Mouse (Mus musculus) neural tube, embryonic 11.5 days (tissue): Measurements from ENCODE around the gene Tmem266. TPM values are rescaled to one million over a fixed set of nuclear protein-coding genes. Genes with fewer than 3 reads are reported as not detected.
A peak's percentile ranks its signal among the peaks of the same experiment; 100 is the strongest.

Experiments used
- ATAC-seq: fragments of 200-750 bp; cut with Nextera tagmentation; 2 replicates; pipeline ENCODE4 v1.8.0; 2017; ENCODE audit warnings: moderate number of reproducible peaks, mild to moderate bottlenecking, moderate TSS enrichment, moderate library complexity; ENCODE audit not compliant: insufficient read depth, low FRiP score, low TSS enrichment
- DNase-seq: peaks from one replicate; pipeline ENCODE4 v3.0.0-alpha.2; 2015; ENCODE audit warnings: low spot score
- H3K27ac ChIP-seq: fragments of 300-500 bp; sonication (generic); 2 replicates; pipeline ENCODE4 v1.5.1; 2014; ENCODE audit warnings: low read depth, mild to moderate bottlenecking, low read length
- H3K27me3 ChIP-seq: fragments of 300-500 bp; sonication (generic); 2 replicates; pipeline ENCODE4 v1.6.1; 2014; ENCODE audit warnings: mild to moderate bottlenecking, low read length, mixed read lengths; ENCODE audit not compliant: control insufficient read depth, insufficient read depth
- H3K36me3 ChIP-seq: fragments of 300-500 bp; sonication (generic); 2 replicates; pipeline ENCODE4 v1.6.1; 2014; ENCODE audit warnings: mild to moderate bottlenecking, low read length, moderate library complexity, mixed read lengths; ENCODE audit not compliant: control insufficient read depth, insufficient read depth
- H3K4me1 ChIP-seq: fragments of 300-500 bp; sonication (generic); 2 replicates; pipeline ENCODE4 v1.6.1; 2014; ENCODE audit warnings: low read length, mixed read lengths; ENCODE audit not compliant: control insufficient read depth, insufficient read depth
- H3K4me2 ChIP-seq: fragments of 300-500 bp; sonication (generic); 2 replicates; pipeline ENCODE4 v1.6.1; 2014; ENCODE audit warnings: low read depth, mild to moderate bottlenecking, moderate library complexity
- H3K4me3 ChIP-seq: fragments of 300-500 bp; sonication (generic); 2 replicates; pipeline ENCODE4 v1.5.1; 2014; ENCODE audit warnings: low read depth, low read length
- H3K9ac ChIP-seq: fragments of 300-500 bp; sonication (generic); 2 replicates; pipeline ENCODE4 v1.6.1; 2014; ENCODE audit warnings: mild to moderate bottlenecking, low read length
- H3K9me3 ChIP-seq: fragments of 300-500 bp; sonication (generic); 2 replicates; pipeline ENCODE4 v1.6.1; 2016; ENCODE audit warnings: low read length; ENCODE audit not compliant: control insufficient read depth
- WGBS: fragments of 180-500 bp; shearing (Covaris S2); extraction: QIAGEN DNeasy Blood & Tissue Kit; methylation state at CpG from one replicate; pipeline ENCODE4 v1.1.7; 2014; 5-methylcytosine and 5-hydroxymethylcytosine counted together
- polyA plus RNA-seq: library from polyadenylated mRNA; unstranded; fragments of >200 nt; fragmentation: Nextera tagmentation; extraction: Ambion mirVana; gene quantifications from 2 replicates; pipeline ENCODE4 v1.2.1, GENCODE M21; 2014

The Tmem266 gene
- 0.62 and 0.89 TPM in 2 replicates for polyA plus RNA-seq

- peak; percentile 89 for DNase-seq
- Histone ChIP-seq H3K27me3 (0 out of 2 replicates have a peak, but pooled peaks cover 4% of the 10 kb centered on the region), H3K4me1 (no peaks in the 10 kb centered on the region), H3K27ac (no peak within 1 kb of the TSS), H3K4me2 (peak within 1 kb of the TSS; percentile 58), H3K9ac (peak within 1 kb of the TSS; percentile 61), H3K9me3 (no peaks in the 10 kb centered on the region), H3K4me3 (peak within 1 kb of the TSS; percentile 50), H3K36me3 (no peaks in the 10 kb centered on the region)
- WGBS: under 1% methylated on average over 63 of the region's 82 CpGs
- ATAC-seq: peak; percentile 81
These were observed at the start of gene Tmem266, which contains the start of gene Nrg4 for GRCm38 (mm10) chr9:55326515-55327233. Gene Tmem266 (plus strand): TSS chr9:55326913. Gene Nrg4 (minus strand): TSS chr9:55326844.

DNA sequence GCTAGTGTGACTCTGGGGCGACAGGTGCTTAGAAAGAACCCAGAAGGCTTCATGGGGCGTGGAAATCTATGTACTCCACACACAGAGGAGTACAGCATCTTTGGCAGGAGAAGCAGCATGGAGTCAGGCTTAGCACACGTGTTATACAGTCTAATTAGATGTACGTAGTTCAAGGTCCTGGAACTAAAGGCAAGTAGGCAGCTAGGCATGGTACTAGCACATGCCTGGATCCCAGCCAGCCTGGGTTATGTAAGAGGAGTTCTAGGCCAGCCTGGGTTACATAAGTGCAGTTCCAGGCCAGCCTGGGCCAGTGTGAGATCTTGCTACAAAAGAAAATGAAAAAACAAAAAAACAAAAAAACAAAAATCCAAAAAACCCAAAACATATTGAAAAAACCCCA is 49.2 kb upstream of the Tmem266 start:
- WGBS: 59% methylated on average over 4 of the region's 4 CpGs
- no peak overlapping the region for H3K9ac ChIP-seq
- ATAC-seq (no peak), DNase-seq (no peak)
- H3K4me3 ChIP-seq: no peak overlapping the region
- no peaks in the 10 kb centered on the region for H3K9me3 ChIP-seq
- H3K36me3 ChIP-seq: no peaks in the 10 kb centered on the region
- no peak overlapping the region for H3K27ac ChIP-seq
- H3K4me2 ChIP-seq: no peak overlapping the region
- H3K4me1 ChIP-seq: no peaks in the 10 kb centered on the region
- no peaks in the 10 kb centered on the region for H3K27me3 ChIP-seq

DNA sequence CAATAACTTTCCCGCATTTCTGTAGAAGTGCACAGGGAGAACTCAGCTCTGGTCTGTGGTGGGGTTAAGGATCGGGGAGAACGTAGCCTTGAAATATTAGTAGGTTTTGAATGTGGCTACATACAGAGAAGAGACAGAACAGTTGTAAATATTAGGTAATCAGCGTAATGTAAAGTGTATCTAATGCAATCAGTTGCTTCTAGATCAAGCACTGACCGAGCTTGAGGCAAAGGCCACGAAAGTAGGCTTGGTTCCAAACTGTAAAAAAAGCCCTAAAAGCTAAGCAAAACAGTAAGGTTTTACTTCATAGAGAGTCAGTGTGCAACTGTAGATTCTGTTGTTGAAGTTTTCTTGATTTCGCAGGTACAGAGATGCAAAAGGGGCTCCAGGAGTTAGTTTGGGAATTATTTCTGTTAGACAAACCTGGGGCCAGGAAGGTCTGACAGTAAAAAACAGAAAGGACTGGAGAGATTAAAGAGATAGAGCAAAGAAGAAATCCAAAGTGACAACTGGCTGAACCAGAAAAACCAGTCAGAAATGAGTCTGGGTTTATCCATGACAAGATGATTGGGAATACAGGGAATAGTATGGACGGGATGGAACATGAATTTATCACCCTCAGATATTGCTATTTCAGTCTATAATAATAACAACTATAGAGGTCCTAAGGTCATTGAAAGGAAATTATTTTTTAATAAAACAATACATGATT is 47.4 kb upstream of the Tmem266 start:
- no peak for ATAC-seq
- 88% methylated on average over 8 of the region's 8 CpGs for WGBS
- H3K4me2 ChIP-seq: no peak overlapping the region

DNA sequence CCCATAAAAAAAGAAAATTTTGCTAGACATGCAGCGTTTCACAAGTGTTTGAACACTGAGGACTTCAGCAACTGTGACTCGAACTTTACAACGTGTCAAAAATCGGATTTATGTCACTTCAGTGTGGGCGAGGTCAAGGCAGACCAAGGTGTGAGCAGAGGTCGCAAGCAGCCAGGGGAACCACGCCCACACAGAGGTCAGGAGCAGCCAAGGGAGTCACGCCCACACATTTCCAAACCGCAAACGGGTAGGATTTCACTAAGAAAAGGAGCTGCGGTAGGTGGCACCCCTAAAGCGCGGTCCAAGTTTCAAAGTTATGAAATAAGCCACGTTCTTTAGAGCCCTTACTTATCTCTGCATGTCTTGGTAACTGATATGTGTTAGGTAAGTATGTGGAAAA is 43.2 kb upstream of the Tmem266 start:
- Histone ChIP-seq H3K27ac (no peak overlapping the region), H3K4me2 (no peak overlapping the region), H3K4me1 (no peaks in the 10 kb centered on the region), H3K36me3 (no peaks in the 10 kb centered on the region), H3K4me3 (no peak overlapping the region), H3K9me3 (no peaks in the 10 kb centered on the region), H3K9ac (no peak overlapping the region), H3K27me3 (no peaks in the 10 kb centered on the region)
- 4% methylated on average over 14 of the region's 14 CpGs for WGBS
- DNase-seq (no peak), ATAC-seq (no peak)

More for the DNA sequence above, 47.4 kb upstream of the Tmem266 start:
- no peaks in the 10 kb centered on the region for H3K9me3 ChIP-seq
- no peak for DNase-seq
- no peaks in the 10 kb centered on the region for H3K36me3 ChIP-seq
- H3K4me1 ChIP-seq: no peaks in the 10 kb centered on the region
- no peak overlapping the region for H3K9ac ChIP-seq
- H3K4me3 ChIP-seq: no peak overlapping the region
- H3K27ac ChIP-seq: no peak overlapping the region
- no peaks in the 10 kb centered on the region for H3K27me3 ChIP-seq

- 81% methylated on average over 3 of the region's 3 CpGs for WGBS
- no peak for ATAC-seq
These were observed 41.5 kb upstream of the Tmem266 start for GRCm38 (mm10) chr9:55285197-55285596.

GRCm38 (mm10) chr9:55289475-55290198 is 37.1 kb upstream of the Tmem266 start:
- WGBS: 64% methylated on average over 3 of the region's 3 CpGs

More at GRCm38 (mm10) chr9:55285197-55285596, 41.5 kb upstream of the Tmem266 start:
- Histone ChIP-seq H3K9ac (no peak overlapping the region), H3K4me2 (no peak overlapping the region), H3K9me3 (no peaks in the 10 kb centered on the region), H3K4me3 (no peak overlapping the region), H3K27me3 (no peaks in the 10 kb centered on the region), H3K4me1 (no peaks in the 10 kb centered on the region), H3K27ac (no peak overlapping the region), H3K36me3 (no peaks in the 10 kb centered on the region)
- DNase-seq: no peak

DNA sequence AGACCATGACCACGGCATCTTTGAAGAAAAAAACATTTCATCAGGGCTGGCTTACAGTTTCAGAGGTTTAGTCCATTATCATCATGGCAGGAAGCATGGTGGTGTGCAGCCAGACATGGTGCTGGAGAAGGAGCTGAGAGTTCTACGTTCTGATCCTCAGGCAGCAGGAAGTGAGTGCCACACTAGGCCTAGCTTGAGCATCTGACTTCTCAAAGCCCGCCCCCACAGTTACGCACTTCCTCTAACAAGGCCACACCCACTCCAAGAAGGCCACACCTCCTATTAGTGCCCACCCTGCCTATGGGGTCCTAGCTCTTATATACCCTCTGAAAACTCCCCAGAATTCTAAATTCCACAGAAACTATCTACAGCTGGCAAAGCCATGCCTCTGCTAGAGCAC is 34.7 kb upstream of the Tmem266 start:
- ATAC-seq: no peak
- no peak overlapping the region for H3K9ac ChIP-seq
- H3K4me2 ChIP-seq: no peak overlapping the region
- DNase-seq: no peak
- H3K9me3 ChIP-seq: no peaks in the 10 kb centered on the region
- H3K27ac ChIP-seq: no peak overlapping the region
- no peak overlapping the region for H3K4me3 ChIP-seq
- H3K27me3 ChIP-seq: no peaks in the 10 kb centered on the region
- H3K4me1 ChIP-seq: no peaks in the 10 kb centered on the region
- no peaks in the 10 kb centered on the region for H3K36me3 ChIP-seq
- 95% methylated on average over 4 of the region's 4 CpGs for WGBS

More at GRCm38 (mm10) chr9:55289475-55290198, 37.1 kb upstream of the Tmem266 start:
- H3K9me3 ChIP-seq: no peaks in the 10 kb centered on the region
- no peak overlapping the region for H3K4me2 ChIP-seq
- H3K36me3 ChIP-seq: no peaks in the 10 kb centered on the region
- H3K4me3 ChIP-seq: no peak overlapping the region
- H3K4me1 ChIP-seq: no peaks in the 10 kb centered on the region
- H3K9ac ChIP-seq: no peak overlapping the region
- ATAC-seq: no peak
- H3K27me3 ChIP-seq: no peaks in the 10 kb centered on the region
- no peak for DNase-seq
- no peak overlapping the region for H3K27ac ChIP-seq

GRCm38 (mm10) chr9:55296221-55296620 is 30.5 kb upstream of the Tmem266 start:
- no peak for DNase-seq
- H3K36me3 ChIP-seq: no peaks in the 10 kb centered on the region
- WGBS: 76% methylated on average over 2 of the region's 2 CpGs

More at GRCm38 (mm10) chr9:55296221-55296620, 30.5 kb upstream of the Tmem266 start:
- no peaks in the 10 kb centered on the region for H3K27me3 ChIP-seq
- ATAC-seq: no peak
- H3K9ac ChIP-seq: no peak overlapping the region
- no peaks in the 10 kb centered on the region for H3K9me3 ChIP-seq
- no peaks in the 10 kb centered on the region for H3K4me1 ChIP-seq
- H3K4me3 ChIP-seq: no peak overlapping the region
- no peak overlapping the region for H3K4me2 ChIP-seq
- H3K27ac ChIP-seq: no peak overlapping the region
